Mouse (Mus musculus) cerebellum, postnatal 25 days (tissue): ENCODE measurements around the gene Kcnip1.
A peak's percentile ranks its signal among the peaks of the same experiment; 100 is the strongest.

ENCODE experiments used
- DNase-seq, 2 experiments: peaks; one replicate each; pipeline ENCODE4 v3.0.0; 2021; ENCODE audit warnings: mixed read lengths in 2 of 2

Gene Kcnip1

GRCm38 (mm10) chr11:33890382-33890781 lies 102.6 kb downstream of the Kcnip1 start:
- DNase-seq = no peak

- DNase-seq = no peak
Measured at GRCm38 (mm10) chr11:33887660-33888059, 105.3 kb downstream of the Kcnip1 start.

GRCm38 (mm10) chr11:33885981-33886380 lies 107.0 kb downstream of the Kcnip1 start:
- no peak for DNase-seq

GRCm38 (mm10) chr11:33882731-33883328 lies 110.1 kb downstream of the Kcnip1 start:
- no peak for DNase-seq

GRCm38 (mm10) chr11:33874925-33875324 lies 118.0 kb downstream of the Kcnip1 start:
- DNase-seq = no peak

- no peak for DNase-seq
Measured at GRCm38 (mm10) chr11:33873071-33873781, 119.7 kb downstream of the Kcnip1 start.

- no peak for DNase-seq
Measured at GRCm38 (mm10) chr11:33872716-33873048, 120.3 kb downstream of the Kcnip1 start.

- DNase-seq = no peak
Measured at GRCm38 (mm10) chr11:33871998-33872715, 120.8 kb downstream of the Kcnip1 start.

GRCm38 (mm10) chr11:33870246-33870645 lies 122.7 kb downstream of the Kcnip1 start:
- DNase-seq = no peak

- DNase-seq = no peak
Measured at GRCm38 (mm10) chr11:33869559-33869958, 123.4 kb downstream of the Kcnip1 start.

GRCm38 (mm10) chr11:33866775-33867174 lies 126.2 kb downstream of the Kcnip1 start:
- no peak for DNase-seq

- DNase-seq = no peak
Measured at GRCm38 (mm10) chr11:33864245-33864644, 128.7 kb downstream of the Kcnip1 start.

- no peak for DNase-seq
Measured at GRCm38 (mm10) chr11:33861823-33862222, 131.1 kb downstream of the Kcnip1 start.

- DNase-seq = no peak
Measured at GRCm38 (mm10) chr11:33860905-33861582, 131.9 kb downstream of the Kcnip1 start.

GRCm38 (mm10) chr11:33849614-33850013 lies 143.3 kb downstream of the Kcnip1 start:
- DNase-seq = peak in 1 of 2 experiments; percentile 28

GRCm38 (mm10) chr11:33848685-33849084 lies 144.3 kb downstream of the Kcnip1 start:
- no peak for DNase-seq

- peak in 1 of 2 experiments; percentile 55 for DNase-seq
Measured at GRCm38 (mm10) chr11:33845931-33846330, 147.0 kb downstream of the Kcnip1 start.

GRCm38 (mm10) chr11:33843294-33843864 lies 149.6 kb downstream of the Kcnip1 start:
- DNase-seq = peak in 1 of 2 experiments; percentile 46

GRCm38 (mm10) chr11:33839049-33839448 lies 153.9 kb downstream of the Kcnip1 start:
- no peak for DNase-seq

- DNase-seq = no peak
Measured at GRCm38 (mm10) chr11:33829774-33830173, 163.2 kb downstream of the Kcnip1 start.

GRCm38 (mm10) chr11:33827829-33828206 lies 165.1 kb downstream of the Kcnip1 start:
- peak; percentile 94 to 96 for DNase-seq

GRCm38 (mm10) chr11:33827085-33827828 lies 165.7 kb downstream of the Kcnip1 start:
- DNase-seq = peak; percentile 69 to 74
